Mouse (Mus musculus): ENCODE measurements around the gene Wdcp. TPM values are rescaled to one million over a fixed set of nuclear protein-coding genes. Genes with fewer than 3 reads are reported as not detected.
"Not testable (repeated sequence)": the region's sequence is repeated elsewhere in the genome, so short reads cannot be mapped to it uniquely, and the experiment has no call there.

Gene Wdcp
- polyA plus RNA-seq, 1 experiment from 2014 or later: 19.4 TPM

DNA sequence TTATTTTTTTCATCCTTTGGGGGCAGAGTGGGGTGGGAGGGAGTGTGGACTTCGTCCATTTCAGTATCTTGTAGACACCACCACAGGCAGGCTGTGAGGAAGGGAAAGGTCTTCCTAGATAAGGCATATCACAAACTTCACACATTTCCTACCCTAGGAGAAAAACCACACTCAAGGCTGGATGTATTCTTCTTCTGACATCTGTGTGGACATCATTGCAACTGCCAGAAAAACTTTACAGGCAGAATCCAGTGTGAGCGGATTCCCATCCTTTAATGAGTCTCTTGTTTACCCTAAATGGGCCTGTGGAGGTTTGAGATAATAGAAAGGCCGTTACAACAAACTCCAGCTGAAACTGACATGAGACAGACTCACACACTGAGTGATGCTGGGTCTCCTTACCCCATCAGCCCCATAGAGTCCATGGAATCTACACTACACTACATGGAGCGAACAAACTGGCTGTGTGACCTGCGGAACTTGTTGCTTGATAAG is 29.9 kb downstream of the Wdcp start:
- WGBS: 84% methylated on average over 5 of the region's 5 CpGs
- no peak overlapping the region for H3K4me2 ChIP-seq
- 0 out of 2 replicates have a peak, but pooled peaks have one; percentile 22 for ATAC-seq (replicated peaks; ENCODE audit: low FRiP score)
- peaks cover 10% of the 10 kb centered on the region; the same call in 1 of the 2 replicates for H3K27me3 ChIP-seq
- no peak overlapping the region for H3K4me3 ChIP-seq (replicated peaks)
- no peaks in the 10 kb centered on the region for H3K36me3 ChIP-seq
- no peak overlapping the region for H3K9ac ChIP-seq
- no peaks in the 10 kb centered on the region for H3K9me3 ChIP-seq (replicated peaks)
- peaks cover 11% of the 10 kb centered on the region; the same call in 1 of the 2 replicates for H3K4me1 ChIP-seq
- no peak overlapping the region for H3K27ac ChIP-seq

GRCm38 (mm10) chr12:4873531-4873930 is 30.4 kb downstream of the Wdcp start:
- Histone ChIP-seq H3K4me3 (replicated peaks) (peak overlapping the region; percentile 36; the same call in 1 of the 2 replicates), H3K4me1 (peaks cover 11% of the 10 kb centered on the region; the same call in 1 of the 2 replicates), H3K36me3 (no peaks in the 10 kb centered on the region), H3K27ac (no peak overlapping the region), H3K27me3 (peaks cover 10% of the 10 kb centered on the region; the same call in 1 of the 2 replicates), H3K9ac (no peak overlapping the region), H3K4me2 (peak overlapping the region; percentile 75), H3K9me3 (replicated peaks) (no peaks in the 10 kb centered on the region)
- 78% methylated on average over 6 of the region's 6 CpGs for WGBS
- ATAC-seq (replicated peaks; ENCODE audit: low FRiP score): no peak

DNA sequence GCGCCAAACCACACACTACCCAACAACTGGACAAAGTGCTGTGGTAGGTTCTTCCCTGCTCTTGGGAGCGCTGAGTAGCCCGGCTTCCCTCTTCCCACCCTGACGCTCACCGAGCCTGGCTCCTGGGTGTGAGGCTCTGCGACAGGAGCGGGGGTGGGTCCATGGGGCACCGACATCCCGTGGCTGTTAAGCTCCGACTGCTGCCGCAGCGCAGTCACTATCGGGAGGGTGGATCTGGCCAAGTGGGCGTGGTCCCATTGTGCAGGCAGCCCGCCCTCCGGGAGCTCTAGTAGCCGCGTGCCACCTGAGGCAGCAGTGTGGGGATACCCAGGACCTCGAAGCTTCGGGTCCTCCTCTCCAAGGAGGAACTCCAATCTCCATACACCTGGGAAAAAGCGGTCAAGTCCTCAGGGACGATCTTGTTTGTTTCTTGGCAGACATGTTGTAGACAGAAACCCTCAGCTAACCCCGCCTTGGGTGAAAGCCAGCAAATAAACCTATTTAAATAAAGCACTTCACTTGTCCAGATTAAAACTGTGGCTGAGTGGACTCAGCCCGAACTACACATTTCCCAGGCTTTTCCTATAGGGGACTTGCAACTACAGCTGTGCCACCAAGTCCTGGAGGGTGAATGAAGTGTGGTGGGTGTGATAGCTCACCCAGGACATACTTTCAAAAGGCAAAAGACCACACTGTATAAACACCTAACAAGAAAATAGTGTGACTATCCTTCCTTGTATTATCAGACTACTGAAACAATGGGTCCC is 31.2 kb downstream of the Wdcp start, which contains the start of gene Mfsd2b:
Gene Mfsd2b, minus strand, starts transcription at position 199 of the 767 bp plus-strand sequence.
- ATAC-seq (replicated peaks; ENCODE audit: low FRiP score): peak; percentile 94
- H3K9me3 ChIP-seq (replicated peaks): no peaks in the 10 kb centered on the region
- no peak within 1 kb of the TSS for H3K27ac ChIP-seq
- H3K36me3 ChIP-seq: peaks cover 6% of the 10 kb centered on the region
- peak within 1 kb of the TSS; percentile 35 for H3K9ac ChIP-seq
- H3K27me3 ChIP-seq: peaks cover 10% of the 10 kb centered on the region; the same call in 1 of the 2 replicates
- WGBS: 3% methylated on average over 24 of the region's 24 CpGs
- peaks cover 11% of the 10 kb centered on the region; the same call in 1 of the 2 replicates for H3K4me1 ChIP-seq
- peak within 1 kb of the TSS; percentile 36 for H3K4me3 ChIP-seq (replicated peaks)
- H3K4me2 ChIP-seq: peak within 1 kb of the TSS; percentile 75

DNA sequence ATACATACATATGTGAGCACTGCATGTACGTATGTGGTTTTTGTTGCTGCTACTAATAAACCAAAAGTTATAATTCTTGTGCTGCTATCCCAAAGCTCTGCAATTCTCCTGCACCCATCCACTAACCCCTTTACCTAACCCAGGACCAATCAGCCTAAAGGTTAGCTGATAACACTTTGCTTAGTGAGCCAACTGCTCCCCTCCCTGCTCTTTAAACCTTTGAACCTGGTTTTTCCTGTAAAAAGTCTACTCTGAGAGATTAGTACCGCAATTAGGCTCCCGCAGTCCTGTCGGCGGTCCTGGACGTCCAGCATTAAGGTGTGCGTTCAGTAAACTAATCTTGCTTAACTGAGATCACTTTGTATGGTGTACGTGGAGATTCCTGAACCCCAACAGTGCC is 32.5 kb downstream of the Wdcp start:
- 89% methylated on average over 8 of the region's 8 CpGs for WGBS
- Histone ChIP-seq H3K9ac (no peak overlapping the region), H3K4me2 (no peak overlapping the region), H3K4me3 (replicated peaks) (no peak overlapping the region), H3K9me3 (replicated peaks) (no peaks in the 10 kb centered on the region), H3K27ac (no peak overlapping the region), H3K4me1 (peaks cover 11% of the 10 kb centered on the region; the same call in 1 of the 2 replicates), H3K36me3 (peaks cover 16% of the 10 kb centered on the region), H3K27me3 (peaks cover 10% of the 10 kb centered on the region; the same call in 1 of the 2 replicates)
- no peak for ATAC-seq (replicated peaks; ENCODE audit: low FRiP score)

DNA sequence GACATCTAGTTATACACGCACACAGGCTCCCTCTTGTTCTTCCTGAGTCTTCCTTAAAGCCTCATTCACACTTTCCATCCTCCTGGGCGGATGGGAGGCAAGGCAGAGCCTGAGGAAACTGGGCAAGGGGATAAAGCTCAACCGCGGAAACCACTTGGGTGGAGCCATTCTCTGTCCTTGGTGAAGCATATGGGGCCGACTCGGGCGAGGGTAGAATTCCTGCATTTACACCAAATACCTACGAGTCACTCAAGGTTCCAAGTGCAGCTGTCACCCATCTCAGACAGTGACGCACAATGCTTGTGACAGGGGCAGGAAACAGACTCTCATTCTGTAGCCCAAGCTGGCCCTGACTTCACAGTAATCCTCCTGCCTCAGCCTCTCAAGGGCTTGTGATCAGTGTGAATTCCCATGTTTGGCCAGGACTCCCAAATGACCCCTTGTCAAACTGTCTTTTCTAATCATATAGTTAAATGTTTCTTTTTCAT is 35.2 kb downstream of the Wdcp start:
- WGBS: 82% methylated on average over 9 of the region's 9 CpGs
- Histone ChIP-seq H3K4me1 (peaks cover 11% of the 10 kb centered on the region; the same call in 1 of the 2 replicates), H3K9me3 (replicated peaks) (no peaks in the 10 kb centered on the region), H3K36me3 (peaks cover 29% of the 10 kb centered on the region), H3K27me3 (0 out of 2 replicates have a peak, but pooled peaks cover 6% of the 10 kb centered on the region), H3K27ac (no peak overlapping the region), H3K4me2 (no peak overlapping the region), H3K9ac (no peak overlapping the region), H3K4me3 (replicated peaks) (no peak overlapping the region)
- no peak for ATAC-seq (replicated peaks; ENCODE audit: low FRiP score)

GRCm38 (mm10) chr12:4879048-4879447 is 35.9 kb downstream of the Wdcp start:
- WGBS: 95% methylated on average over 5 of the region's 5 CpGs

GRCm38 (mm10) chr12:4882086-4882485 is 39.0 kb downstream of the Wdcp start:
- ATAC-seq (replicated peaks; ENCODE audit: low FRiP score): no peak
- no peaks in the 10 kb centered on the region for H3K4me1 ChIP-seq
- H3K27ac ChIP-seq: no peak overlapping the region
- H3K9me3 ChIP-seq (replicated peaks): no peaks in the 10 kb centered on the region
- 94% methylated on average over 2 of the region's 2 CpGs for WGBS
- H3K27me3 ChIP-seq: no peaks in the 10 kb centered on the region
- H3K9ac ChIP-seq: no peak overlapping the region
- H3K4me3 ChIP-seq (replicated peaks): no peak overlapping the region
- no peak overlapping the region for H3K4me2 ChIP-seq
- peaks cover 29% of the 10 kb centered on the region for H3K36me3 ChIP-seq

More at GRCm38 (mm10) chr12:4879048-4879447, 35.9 kb downstream of the Wdcp start:
- Histone ChIP-seq H3K4me1 (peaks cover 7% of the 10 kb centered on the region; the same call in 1 of the 2 replicates), H3K9me3 (replicated peaks) (no peaks in the 10 kb centered on the region), H3K36me3 (peaks cover 29% of the 10 kb centered on the region), H3K27me3 (no peaks in the 10 kb centered on the region), H3K9ac (no peak overlapping the region), H3K4me2 (no peak overlapping the region), H3K27ac (no peak overlapping the region), H3K4me3 (replicated peaks) (no peak overlapping the region)
- no peak for ATAC-seq (replicated peaks; ENCODE audit: low FRiP score)

- ATAC-seq (replicated peaks; ENCODE audit: low FRiP score): no peak
- no peak overlapping the region for H3K4me2 ChIP-seq
- 61% methylated on average over 1 of the region's 1 CpGs for WGBS
- no peak overlapping the region for H3K4me3 ChIP-seq (replicated peaks)
- H3K27me3 ChIP-seq: no peaks in the 10 kb centered on the region
- peaks cover 20% of the 10 kb centered on the region for H3K36me3 ChIP-seq
- no peak overlapping the region for H3K27ac ChIP-seq
- no peak overlapping the region for H3K9ac ChIP-seq
- no peaks in the 10 kb centered on the region for H3K4me1 ChIP-seq
- H3K9me3 ChIP-seq (replicated peaks): no peaks in the 10 kb centered on the region
Measured at GRCm38 (mm10) chr12:4885062-4885461, 42.0 kb downstream of the Wdcp start.

DNA sequence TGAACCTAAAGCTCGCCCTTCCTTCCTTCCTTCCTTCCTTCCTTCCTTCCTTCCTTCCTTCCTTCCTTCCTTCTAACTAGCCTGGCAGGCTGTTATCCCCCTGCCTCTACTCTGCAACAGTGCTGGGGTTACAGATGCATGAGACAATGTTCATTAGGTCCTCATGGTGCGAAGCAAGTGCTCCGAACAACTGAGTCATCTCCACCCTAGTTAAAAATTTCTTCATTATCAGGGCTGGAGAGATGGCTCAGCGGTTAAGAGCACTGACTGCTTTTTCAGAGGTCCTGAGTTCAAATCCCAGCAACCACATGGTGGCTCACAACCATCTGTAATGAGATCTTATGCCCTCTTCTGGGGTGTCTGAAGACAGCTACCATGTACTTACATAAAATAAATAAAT is 43.5 kb downstream of the Wdcp start:
- H3K4me3 ChIP-seq (replicated peaks); H3K9ac ChIP-seq; H3K4me2 ChIP-seq; H3K27me3 ChIP-seq; H3K9me3 ChIP-seq (replicated peaks); H3K27ac ChIP-seq; H3K4me1 ChIP-seq; ATAC-seq (replicated peaks; ENCODE audit: low FRiP score): not testable (repeated sequence)
- WGBS: 91% methylated on average over 4 of the region's 4 CpGs
- peaks cover 22% of the 10 kb centered on the region for H3K36me3 ChIP-seq

DNA sequence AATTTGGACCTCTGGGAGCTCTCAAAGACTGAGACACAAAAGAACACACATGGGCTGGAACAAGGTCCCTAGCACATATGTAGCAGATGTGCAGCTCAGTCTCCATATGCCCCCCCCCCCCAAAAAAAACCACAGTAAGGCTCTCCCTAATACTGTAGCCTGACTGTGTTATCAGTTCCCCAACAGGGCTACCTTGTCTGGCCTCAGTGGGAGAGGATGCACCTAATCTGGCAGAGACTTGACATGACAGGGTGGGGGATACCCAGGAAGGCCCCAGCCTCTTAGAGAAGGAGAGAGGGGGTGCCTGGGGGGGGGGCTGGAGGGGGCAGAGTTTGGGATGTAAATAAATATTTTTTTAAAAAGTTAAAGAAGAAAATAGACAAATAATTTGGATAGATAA is 45.6 kb downstream of the Wdcp start:
- Histone ChIP-seq H3K27me3 (no peaks in the 10 kb centered on the region), H3K4me2 (no peak overlapping the region), H3K4me1 (no peaks in the 10 kb centered on the region), H3K9me3 (replicated peaks) (no peaks in the 10 kb centered on the region), H3K4me3 (replicated peaks) (no peak overlapping the region), H3K9ac (no peak overlapping the region), H3K27ac (no peak overlapping the region), H3K36me3 (peaks cover 28% of the 10 kb centered on the region)
- no peak for ATAC-seq (replicated peaks; ENCODE audit: low FRiP score)

DNA sequence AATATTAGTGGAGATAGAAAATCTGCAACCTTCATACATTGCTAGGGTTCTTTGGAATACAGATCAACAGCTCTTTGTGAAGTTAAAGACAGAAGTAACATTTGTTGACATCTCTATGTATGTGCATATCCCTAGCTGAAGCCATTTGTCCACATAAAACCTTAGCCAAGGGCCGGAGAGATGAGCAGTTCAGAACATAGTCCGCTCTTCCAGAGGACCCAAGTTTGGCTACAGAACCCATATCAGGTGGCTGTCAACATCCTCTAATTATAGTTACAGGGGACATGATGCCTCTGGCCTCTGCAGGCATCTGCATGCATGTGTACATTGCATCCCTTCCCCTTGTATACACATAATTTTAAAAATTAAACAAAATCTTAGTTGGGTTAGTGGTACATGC is 46.1 kb downstream of the Wdcp start:
- Histone ChIP-seq H3K9ac (no peak overlapping the region), H3K36me3 (peaks cover 28% of the 10 kb centered on the region), H3K9me3 (replicated peaks) (no peaks in the 10 kb centered on the region), H3K27me3 (no peaks in the 10 kb centered on the region), H3K4me3 (replicated peaks) (no peak overlapping the region), H3K27ac (no peak overlapping the region), H3K4me2 (no peak overlapping the region), H3K4me1 (no peaks in the 10 kb centered on the region)
- ATAC-seq (replicated peaks; ENCODE audit: low FRiP score): no peak
- 95% methylated on average over 2 of the region's 2 CpGs for WGBS

DNA sequence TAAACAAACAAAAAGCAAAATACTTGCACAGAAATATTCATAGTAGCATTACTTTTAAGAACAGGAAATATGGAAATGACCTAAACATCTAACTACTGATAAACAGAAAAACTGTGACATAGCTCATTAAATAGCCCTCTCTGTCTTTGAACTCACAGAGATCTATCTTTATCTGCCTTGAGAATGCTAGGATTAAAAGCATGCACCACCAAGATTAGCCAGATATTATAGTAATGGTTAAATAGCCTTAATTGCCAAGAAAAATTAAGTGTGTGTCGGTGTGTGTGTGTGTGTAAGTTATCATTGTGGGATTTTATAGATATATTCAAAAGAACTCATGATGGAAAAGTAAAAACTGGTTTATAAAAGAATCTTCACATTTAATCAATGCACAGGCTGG is 46.8 kb downstream of the Wdcp start:
- H3K4me2 ChIP-seq: no peak overlapping the region
- no peaks in the 10 kb centered on the region for H3K4me1 ChIP-seq
- H3K36me3 ChIP-seq: peaks cover 28% of the 10 kb centered on the region
- no peak overlapping the region for H3K9ac ChIP-seq
- H3K9me3 ChIP-seq (replicated peaks): no peaks in the 10 kb centered on the region
- H3K4me3 ChIP-seq (replicated peaks): no peak overlapping the region
- H3K27me3 ChIP-seq: no peaks in the 10 kb centered on the region
- WGBS: 96% methylated on average over 1 of the region's 1 CpGs
- no peak overlapping the region for H3K27ac ChIP-seq
- no peak for ATAC-seq (replicated peaks; ENCODE audit: low FRiP score)
